Mouse (Mus musculus): Measurements from ENCODE around the gene Ttll12. TPM values are rescaled to one million over a fixed set of nuclear protein-coding genes. Genes with fewer than 3 reads are reported as not detected.

Gene Ttll12
- polyA plus RNA-seq (2016; fragmentation: Nextera tagmentation; extraction: Ambion mirVana), result 59.1 and 59.6 TPM in 2 replicates

DNA sequence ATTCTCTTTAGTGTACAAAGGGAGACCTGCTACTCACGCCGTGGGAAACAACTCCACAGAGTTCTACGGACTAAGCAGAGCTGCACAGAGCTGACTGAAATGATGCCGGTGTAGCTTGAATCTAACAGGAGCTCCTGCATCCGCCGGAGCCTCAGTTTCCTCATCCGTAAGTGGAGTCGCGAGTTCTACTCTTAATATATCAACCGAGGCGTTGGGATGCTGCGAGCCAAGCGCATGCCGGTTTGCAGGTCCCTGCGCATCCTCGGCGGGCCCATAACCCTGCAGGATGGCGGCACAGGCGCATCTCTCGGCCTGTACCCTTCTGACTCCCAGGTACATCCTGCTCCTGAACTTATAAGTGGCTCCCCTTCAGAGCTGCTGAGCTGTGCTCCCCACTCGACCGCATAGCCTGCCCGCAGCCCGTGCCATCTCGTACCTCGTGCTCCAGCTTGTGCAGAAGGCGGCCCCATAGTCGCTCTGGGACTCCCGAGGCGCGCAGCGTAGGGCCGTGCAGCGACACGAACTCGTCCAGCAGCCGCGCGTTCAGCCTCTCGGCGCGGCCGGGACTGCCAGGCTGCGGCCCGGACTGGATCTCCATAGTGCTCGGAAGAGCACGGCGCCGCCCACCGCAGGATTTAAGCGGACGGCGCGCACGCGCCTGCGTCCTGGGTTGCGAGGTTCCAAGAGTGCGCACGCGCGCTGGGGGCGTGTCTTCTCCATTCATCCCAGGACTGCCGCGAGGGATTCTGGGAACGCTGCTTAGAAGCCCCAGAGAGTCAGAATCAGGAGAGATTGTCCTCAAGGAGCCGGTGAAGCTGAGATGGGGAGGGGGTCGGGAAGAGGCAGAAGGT, at the start of gene Ttll12:
Gene Ttll12 (minus strand): TSS at position 645 of the 851 bp plus-strand sequence.
- Histone ChIP-seq H3K4me3 (peak within 1 kb of the TSS; percentile 92), H3K27ac (peak within 1 kb of the TSS; percentile 93), H3K36me3 (peaks cover 27% of the 10 kb centered on the region), H3K9me3 (no peaks in the 10 kb centered on the region), H3K4me1 (replicated peaks) (peaks cover 37% of the 10 kb centered on the region), H3K27me3 (ENCODE audit: insufficient read depth, poor library complexity, severe bottlenecking) (no peaks in the 10 kb centered on the region)
- WGBS, result under 1% methylated on average over 68 of the region's 68 CpGs
- DNase-seq (ENCODE audit: low spot score), result peak; percentile 95

DNA sequence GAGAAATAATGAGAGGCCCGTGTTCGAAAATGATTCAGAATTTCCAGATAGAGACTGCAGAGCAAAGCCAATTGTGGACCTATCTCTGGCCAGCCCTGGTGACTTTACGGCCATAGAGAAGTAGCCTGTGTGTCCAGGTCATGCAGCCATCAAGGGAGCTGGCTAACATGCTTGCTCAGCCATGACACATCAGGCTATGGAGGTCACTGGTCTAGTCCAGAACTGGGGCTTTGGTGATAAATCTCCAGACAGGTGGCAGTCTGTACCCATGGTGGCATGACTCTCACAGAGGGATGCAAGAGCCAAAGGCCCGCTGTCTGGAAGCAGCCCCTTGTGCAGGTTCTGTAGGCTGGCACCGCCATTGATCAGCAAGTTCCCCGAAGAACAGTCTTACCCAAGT, 47.6 kb upstream of the Ttll12 start:
- 96% methylated on average over 6 of the region's 6 CpGs for WGBS
- Histone ChIP-seq H3K9me3 (no peaks in the 10 kb centered on the region), H3K4me1 (replicated peaks) (peaks cover 35% of the 10 kb centered on the region), H3K36me3 (peaks cover 81% of the 10 kb centered on the region), H3K27me3 (ENCODE audit: insufficient read depth, poor library complexity, severe bottlenecking) (no peaks in the 10 kb centered on the region), H3K4me3 (no peak overlapping the region), H3K27ac (no peak overlapping the region)
- DNase-seq (ENCODE audit: low spot score), result no peak

DNA sequence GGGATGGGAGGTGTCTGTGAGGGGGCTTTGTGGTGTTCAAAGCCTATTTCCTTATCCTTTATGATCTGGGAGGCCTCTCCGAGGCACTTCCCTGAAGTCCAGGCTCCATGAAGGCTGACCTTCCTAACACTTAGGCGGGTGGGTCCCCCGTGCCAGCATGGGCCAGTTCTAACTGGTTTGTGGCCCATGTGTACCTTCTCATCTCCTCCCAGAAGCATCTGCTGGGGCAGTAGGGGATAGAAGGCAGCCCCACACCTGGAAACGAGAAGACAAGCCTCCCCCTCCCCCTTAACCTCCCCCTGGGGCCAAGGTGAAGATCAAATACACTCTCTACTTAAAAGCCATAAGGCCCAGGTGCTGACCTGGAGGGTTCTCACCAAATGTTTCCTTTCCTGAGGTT, 45.3 kb upstream of the Ttll12 start:
- H3K36me3 ChIP-seq, result peaks cover 81% of the 10 kb centered on the region

DNA sequence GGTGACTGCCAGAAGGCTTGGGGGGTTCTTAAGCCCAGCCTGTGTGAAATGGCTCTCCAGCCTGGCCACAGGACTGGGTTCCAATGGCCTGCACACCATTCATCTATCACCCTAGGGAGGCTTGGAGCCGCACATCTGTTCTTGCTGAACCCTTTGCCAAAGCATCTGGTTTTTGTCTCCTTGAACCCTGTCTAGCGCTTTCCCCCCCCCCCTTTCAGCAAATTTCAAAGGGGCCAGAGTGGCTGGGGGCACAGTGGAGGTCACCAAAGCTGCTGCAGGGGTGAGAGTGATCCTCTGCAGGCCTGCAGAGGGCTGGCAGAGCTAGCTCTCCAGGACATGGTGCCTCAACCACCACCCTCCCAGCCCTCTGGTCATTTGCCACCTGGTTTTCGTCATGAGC, 44.2 kb upstream of the Ttll12 start:
- Histone ChIP-seq H3K9me3 (no peaks in the 10 kb centered on the region), H3K4me3 (no peak overlapping the region), H3K27me3 (ENCODE audit: insufficient read depth, poor library complexity, severe bottlenecking) (no peaks in the 10 kb centered on the region), H3K36me3 (peaks cover 81% of the 10 kb centered on the region), H3K27ac (peak overlapping the region; percentile 53; the same call in 1 of the 2 replicates), H3K4me1 (replicated peaks) (peaks cover 26% of the 10 kb centered on the region)
- DNase-seq (ENCODE audit: low spot score), result peak; percentile 48
- 52% methylated on average over 3 of the region's 3 CpGs for WGBS

More for the DNA sequence above, 45.3 kb upstream of the Ttll12 start:
- no peaks in the 10 kb centered on the region for H3K27me3 ChIP-seq (ENCODE audit: insufficient read depth, poor library complexity, severe bottlenecking)
- peak overlapping the region; percentile 50; the same call in 1 of the 2 replicates for H3K27ac ChIP-seq
- no peak for DNase-seq (ENCODE audit: low spot score)
- H3K9me3 ChIP-seq, result no peaks in the 10 kb centered on the region
- H3K4me1 ChIP-seq (replicated peaks), result peaks cover 28% of the 10 kb centered on the region
- WGBS, result 71% methylated on average over 4 of the region's 4 CpGs
- no peak overlapping the region for H3K4me3 ChIP-seq

DNA sequence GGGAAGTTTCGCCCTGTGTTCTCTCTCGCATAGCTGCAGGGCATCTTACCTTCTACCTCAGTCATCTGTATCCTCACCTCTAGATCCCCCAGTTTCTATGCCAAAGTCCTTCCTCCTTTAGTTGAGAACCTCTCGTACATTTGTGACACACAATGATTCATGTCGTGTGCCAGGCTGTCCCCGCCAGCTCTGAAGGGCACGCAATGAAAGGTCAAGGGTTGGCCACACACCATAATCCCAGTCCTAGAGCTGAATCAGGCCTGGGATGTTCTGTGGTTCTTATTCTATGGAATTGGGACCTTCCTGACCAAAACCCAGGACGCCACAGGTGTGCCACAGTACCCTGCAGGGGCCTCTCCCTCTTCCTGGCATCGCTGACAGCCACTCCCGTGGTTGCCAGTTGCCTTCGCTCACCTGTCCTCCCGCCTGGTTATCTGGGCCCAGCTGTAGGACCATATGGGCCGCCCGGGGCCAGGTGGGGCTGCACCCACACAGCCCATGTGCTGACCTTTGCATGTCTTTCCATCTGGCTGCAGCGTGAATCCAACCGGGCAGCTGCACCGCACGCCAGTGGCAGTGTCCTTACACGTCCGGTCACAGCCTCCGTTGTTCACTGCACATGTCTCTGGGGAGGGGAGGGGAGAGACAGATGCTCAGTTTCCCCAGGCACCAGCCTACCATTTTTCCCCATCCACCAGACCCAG, 43.4 kb upstream of the Ttll12 start:
- 84% methylated on average over 20 of the region's 20 CpGs for WGBS
- H3K36me3 ChIP-seq, result peaks cover 81% of the 10 kb centered on the region
- DNase-seq (ENCODE audit: low spot score), result no peak
- peaks cover 26% of the 10 kb centered on the region for H3K4me1 ChIP-seq (replicated peaks)
- H3K27ac ChIP-seq, result peak overlapping the region; percentile 53
- H3K27me3 ChIP-seq (ENCODE audit: insufficient read depth, poor library complexity, severe bottlenecking), result no peaks in the 10 kb centered on the region
- no peaks in the 10 kb centered on the region for H3K9me3 ChIP-seq
- no peak overlapping the region for H3K4me3 ChIP-seq

DNA sequence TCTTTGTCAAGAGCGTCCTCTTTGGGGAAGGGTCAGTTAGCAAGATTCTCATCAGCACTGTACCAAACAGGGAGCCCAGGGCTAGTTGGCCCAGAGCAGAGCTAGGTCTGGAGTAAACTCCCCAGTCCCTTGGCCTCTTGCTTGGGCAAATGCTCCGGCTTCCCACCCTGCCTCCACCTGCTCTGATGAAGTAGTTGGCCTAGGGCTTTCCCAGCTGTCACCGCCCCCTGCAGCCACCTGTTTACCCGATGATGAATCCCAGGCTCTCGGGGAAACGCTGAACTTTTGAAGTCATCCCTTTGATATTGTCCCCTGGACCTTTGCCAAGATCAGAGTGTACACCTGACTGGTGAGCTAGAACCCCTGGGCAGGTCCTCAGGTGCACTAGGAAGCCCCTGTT, 41.8 kb upstream of the Ttll12 start:
- H3K36me3 ChIP-seq, result peaks cover 82% of the 10 kb centered on the region
- WGBS, result 77% methylated on average over 6 of the region's 6 CpGs

DNA sequence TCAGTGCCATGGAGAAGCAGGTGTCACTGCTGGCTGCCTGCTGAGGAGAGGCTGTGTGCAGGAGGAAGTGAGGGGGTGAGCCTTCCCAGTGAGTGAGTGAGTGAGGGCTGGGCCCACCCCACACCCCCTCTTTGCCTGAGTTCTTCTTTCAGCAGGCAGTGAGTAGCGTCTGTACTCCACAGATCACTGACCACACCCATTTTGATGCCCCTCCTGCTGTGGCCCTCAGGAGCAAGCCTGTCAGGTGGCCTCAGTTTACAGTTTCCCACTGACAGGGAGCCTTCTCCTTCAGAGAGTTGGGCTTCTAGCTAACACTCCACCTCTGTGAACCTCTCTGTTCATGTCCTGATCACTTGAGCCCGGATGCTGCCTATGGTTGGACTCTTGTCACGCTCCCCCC, 40.3 kb upstream of the Ttll12 start:
- peaks cover 95% of the 10 kb centered on the region for H3K36me3 ChIP-seq
- H3K4me3 ChIP-seq, result no peak overlapping the region
- no peak for DNase-seq (ENCODE audit: low spot score)
- H3K9me3 ChIP-seq, result peaks cover 6% of the 10 kb centered on the region; the same call in 1 of the 2 replicates
- H3K4me1 ChIP-seq (replicated peaks), result peaks cover 20% of the 10 kb centered on the region
- WGBS, result 54% methylated on average over 3 of the region's 3 CpGs
- no peaks in the 10 kb centered on the region for H3K27me3 ChIP-seq (ENCODE audit: insufficient read depth, poor library complexity, severe bottlenecking)
- no peak overlapping the region for H3K27ac ChIP-seq

More for the DNA sequence above, 41.8 kb upstream of the Ttll12 start:
- H3K27ac ChIP-seq, result no peak overlapping the region
- H3K4me1 ChIP-seq (replicated peaks), result peaks cover 26% of the 10 kb centered on the region
- DNase-seq (ENCODE audit: low spot score), result no peak
- H3K27me3 ChIP-seq (ENCODE audit: insufficient read depth, poor library complexity, severe bottlenecking), result no peaks in the 10 kb centered on the region
- H3K4me3 ChIP-seq, result no peak overlapping the region
- H3K9me3 ChIP-seq, result no peaks in the 10 kb centered on the region

DNA sequence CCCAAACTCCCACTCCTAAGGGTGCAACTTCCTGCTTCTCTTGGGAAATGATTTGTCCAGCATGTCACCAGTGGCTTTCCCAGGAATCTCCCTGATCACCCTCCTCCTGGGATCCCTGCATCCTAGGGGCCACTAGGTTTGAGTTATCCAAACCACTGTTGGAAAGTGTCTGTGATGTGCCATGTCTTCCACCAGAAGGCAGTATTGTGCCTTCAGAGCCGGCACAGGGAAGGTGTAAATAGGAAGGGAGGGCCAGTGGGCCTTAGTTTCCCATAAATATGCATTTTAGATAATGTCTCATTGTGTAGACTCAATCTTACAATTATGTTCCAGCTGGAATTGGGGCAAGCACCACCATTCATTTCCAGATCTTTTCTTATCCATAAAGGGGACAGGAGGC, 39.1 kb upstream of the Ttll12 start:
- 14% methylated on average over 1 of the region's 1 CpGs for WGBS
- no peaks in the 10 kb centered on the region for H3K27me3 ChIP-seq (ENCODE audit: insufficient read depth, poor library complexity, severe bottlenecking)
- H3K4me3 ChIP-seq, result no peak overlapping the region
- DNase-seq (ENCODE audit: low spot score), result no peak
- peaks cover 8% of the 10 kb centered on the region for H3K4me1 ChIP-seq (replicated peaks)
- peaks cover 13% of the 10 kb centered on the region for H3K9me3 ChIP-seq
- peaks cover 98% of the 10 kb centered on the region for H3K36me3 ChIP-seq
- no peak overlapping the region for H3K27ac ChIP-seq

DNA sequence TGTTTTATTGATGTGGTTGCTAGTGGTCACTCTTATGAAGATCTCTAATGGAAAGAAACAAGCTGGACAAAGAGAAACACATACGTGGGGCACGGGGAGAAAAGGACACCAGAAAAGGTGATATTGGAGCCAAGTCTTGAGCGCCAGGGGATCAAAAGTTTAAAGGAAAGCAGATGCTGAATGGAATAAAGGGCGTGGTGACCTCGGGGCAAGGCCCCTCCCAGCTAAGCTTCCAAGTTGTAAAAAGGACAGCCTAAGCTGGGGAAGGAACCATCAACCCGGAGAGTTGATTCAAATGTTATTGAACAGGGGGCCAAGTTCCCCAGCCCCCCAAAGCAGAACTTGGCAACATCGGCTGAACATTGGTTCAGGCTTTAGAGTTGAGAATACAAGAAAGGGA, 36.1 kb upstream of the Ttll12 start:
- peaks cover 99% of the 10 kb centered on the region for H3K36me3 ChIP-seq
- DNase-seq (ENCODE audit: low spot score), result no peak
- H3K27ac ChIP-seq, result no peak overlapping the region
- H3K4me3 ChIP-seq, result no peak overlapping the region
- WGBS, result 87% methylated on average over 7 of the region's 7 CpGs
- peaks cover 13% of the 10 kb centered on the region for H3K9me3 ChIP-seq
- H3K4me1 ChIP-seq (replicated peaks), result no peaks in the 10 kb centered on the region
- H3K27me3 ChIP-seq (ENCODE audit: insufficient read depth, poor library complexity, severe bottlenecking), result no peaks in the 10 kb centered on the region

DNA sequence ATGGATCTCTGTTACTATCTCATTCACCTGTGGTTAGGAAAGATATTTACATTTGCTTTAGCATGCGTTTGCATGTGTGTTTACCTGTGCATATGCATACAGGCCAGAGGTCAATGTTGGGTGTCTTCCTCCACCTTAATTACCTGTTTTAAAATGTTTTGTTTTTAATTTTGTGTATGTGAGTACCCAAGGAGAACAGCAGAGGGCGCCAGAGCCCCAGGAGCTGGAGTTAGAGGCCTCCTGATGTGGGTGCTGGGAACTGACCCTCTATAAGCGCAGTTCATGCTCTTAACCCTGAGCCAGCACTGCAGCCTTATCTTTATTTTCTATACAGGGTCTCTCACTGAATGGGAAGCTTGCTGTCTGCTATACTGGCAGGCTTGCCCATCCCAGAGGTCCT, 34.8 kb upstream of the Ttll12 start:
- Histone ChIP-seq H3K9me3 (peaks cover 13% of the 10 kb centered on the region), H3K4me1 (replicated peaks) (no peaks in the 10 kb centered on the region), H3K27me3 (ENCODE audit: insufficient read depth, poor library complexity, severe bottlenecking) (no peaks in the 10 kb centered on the region), H3K36me3 (peaks cover 100% of the 10 kb centered on the region), H3K27ac (no peak overlapping the region), H3K4me3 (no peak overlapping the region)
- DNase-seq (ENCODE audit: low spot score), result no peak
- 77% methylated on average over 3 of the region's 3 CpGs for WGBS

DNA sequence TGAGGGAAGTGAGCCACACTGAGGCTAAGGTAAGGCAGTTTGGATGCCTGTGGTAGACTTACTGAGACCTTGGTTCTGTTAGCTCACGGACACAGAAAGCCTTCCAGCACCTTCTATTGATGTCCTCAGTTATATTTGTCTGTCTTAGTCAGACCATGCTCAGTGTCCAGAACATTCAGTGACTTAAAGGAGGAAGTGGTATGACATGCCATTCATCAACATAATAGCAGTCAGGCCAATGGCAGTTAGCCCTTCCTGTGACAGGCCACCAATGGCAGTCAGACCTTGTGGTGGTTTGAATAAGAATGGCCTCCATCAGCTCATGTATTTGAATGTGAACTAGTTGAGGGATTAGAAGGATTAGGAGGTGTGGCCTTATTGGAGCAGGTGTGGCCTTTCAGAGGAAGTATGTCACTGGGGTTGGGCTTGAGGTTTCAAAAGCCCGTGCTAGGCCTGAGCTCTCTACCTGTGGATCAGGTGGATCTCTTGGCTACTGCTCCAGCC, 31.2 kb upstream of the Ttll12 start:
- Histone ChIP-seq H3K27me3 (ENCODE audit: insufficient read depth, poor library complexity, severe bottlenecking) (no peaks in the 10 kb centered on the region), H3K4me1 (replicated peaks) (no peaks in the 10 kb centered on the region), H3K36me3 (peaks cover 95% of the 10 kb centered on the region), H3K9me3 (peaks cover 13% of the 10 kb centered on the region), H3K4me3 (no peak overlapping the region), H3K27ac (no peak overlapping the region)
- DNase-seq (ENCODE audit: low spot score), result no peak
- WGBS, result 89% methylated on average over 2 of the region's 2 CpGs

DNA sequence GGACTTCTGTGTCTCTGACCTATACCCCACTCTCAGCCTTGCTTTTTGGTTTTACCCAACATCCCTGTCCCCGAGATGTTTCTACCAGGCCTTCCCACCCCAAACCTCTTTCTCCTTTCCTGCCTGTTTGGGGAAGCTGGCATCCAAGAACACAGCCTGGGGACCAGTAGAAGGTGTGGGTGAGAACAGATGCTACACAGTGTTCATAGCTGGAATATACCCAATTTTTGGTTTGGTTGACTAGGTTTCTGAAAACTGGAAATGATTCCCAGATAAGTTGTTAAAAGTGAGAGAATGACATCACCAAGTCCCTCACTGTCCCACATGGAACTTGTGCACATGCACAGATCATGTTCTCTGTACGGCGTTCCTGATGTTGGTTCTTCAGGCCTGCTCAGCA, 20.3 kb upstream of the Ttll12 start:
- H3K27me3 ChIP-seq (ENCODE audit: insufficient read depth, poor library complexity, severe bottlenecking), result no peaks in the 10 kb centered on the region
- no peak overlapping the region for H3K4me3 ChIP-seq
- H3K9me3 ChIP-seq, result no peaks in the 10 kb centered on the region
- WGBS, result 92% methylated on average over 3 of the region's 3 CpGs
- no peak for DNase-seq (ENCODE audit: low spot score)
- H3K27ac ChIP-seq, result no peak overlapping the region
- H3K36me3 ChIP-seq, result peaks cover 99% of the 10 kb centered on the region
- no peaks in the 10 kb centered on the region for H3K4me1 ChIP-seq (replicated peaks)
